15 mouse cellular contexts compared by ENCODE assay signal in the genomic region with DNA sequence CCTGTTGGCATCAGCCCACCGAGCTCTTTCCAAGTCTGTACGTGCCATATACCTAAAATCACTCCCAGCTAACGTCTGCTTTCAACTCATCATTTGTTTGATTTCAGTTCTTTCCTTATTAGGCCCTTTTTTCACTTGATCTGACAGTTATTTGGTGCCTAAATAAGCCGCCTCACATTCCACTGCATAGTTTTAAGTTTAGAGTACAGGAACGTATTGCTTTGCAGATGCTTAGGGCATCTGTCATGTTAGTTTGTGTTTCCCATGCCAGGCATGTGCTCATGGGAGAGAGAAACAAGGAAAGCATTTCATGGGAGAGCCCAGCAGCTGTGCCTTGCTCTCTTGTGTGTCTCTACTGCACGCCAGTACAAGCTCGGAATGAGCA. TPM values are rescaled to one million over a fixed set of nuclear protein-coding genes. Genes with fewer than 3 reads are reported as not detected.
A peak's percentile ranks its signal among the peaks of the same experiment; 100 is the strongest.
DNase-seq lines count a peak whose midpoint lies in the region; ATAC-seq and TF ChIP-seq lines count a peak whose summit lies in the region.
"Had no signal": no experiment of that assay in that cellular context is flagged by ENCODE, and none has a peak within 500 bp of the region (broad histone marks: within the 10 kb centered on the region; RNA-seq: fewer than 3 reads in every experiment).

No protein-coding gene starts in this region.

- H3K27ac ChIP-seq in heart, embryonic 13.5 days (replicated peaks), result 0 out of 2 replicates have a peak overlapping the region, but pooled peaks have one; percentile 29
- H3K27ac ChIP-seq in layer of hippocampus, adult 2 months, result no peak overlapping the region
- peak overlapping the region; percentile 81 for H3K27ac ChIP-seq in stomach, postnatal 0 days (replicated peaks)

- H3K4me3 ChIP-seq in heart, embryonic 13.5 days, result no peak overlapping the region
- H3K4me3 ChIP-seq in layer of hippocampus, adult 2 months, result no peak overlapping the region
- H3K4me3 ChIP-seq in stomach, postnatal 0 days (ENCODE audit: low read depth, low read length), result no peak overlapping the region
- H3K4me3 ChIP-seq: heart, embryonic 12.5 days had no signal

- H3K27me3 ChIP-seq in heart, embryonic 13.5 days (replicated peaks), result no peaks in the 10 kb centered on the region
- H3K27me3 ChIP-seq in stomach, postnatal 0 days (ENCODE audit: control insufficient read depth, insufficient read depth, low read length), result no peaks in the 10 kb centered on the region
- H3K27me3 ChIP-seq: heart, embryonic 12.5 days had no signal

- WGBS in heart, embryonic 13.5 days, result 69% methylated on average over 7 of the region's 7 CpGs
- WGBS in stomach, postnatal 0 days, result 47% methylated on average over 7 of the region's 7 CpGs

- H3K9me3 ChIP-seq in heart, embryonic 13.5 days, result no peaks in the 10 kb centered on the region
- H3K9me3 ChIP-seq in stomach, postnatal 0 days (ENCODE audit: control insufficient read depth, low read length), result no peaks in the 10 kb centered on the region
- H3K9me3 ChIP-seq: heart, embryonic 12.5 days had no signal

- H3K4me2 ChIP-seq in heart, embryonic 13.5 days, result no peak overlapping the region
- H3K4me2 ChIP-seq in stomach, postnatal 0 days (replicated peaks; ENCODE audit: low read depth), result no peak overlapping the region
- H3K4me2 ChIP-seq: heart, embryonic 12.5 days had no signal

- DNase-seq in heart, adult 11 months, result no peak
- peak; percentile 44 for DNase-seq in lung, postnatal 10 days
- no peak for DNase-seq in lung, postnatal 25 days (ENCODE audit: low spot score)
- peak; percentile 22 to 35 for DNase-seq in layer of hippocampus, adult 2 months (ENCODE audit: low spot score in 2 of 2)
- DNase-seq in stomach, postnatal 0 days (ENCODE audit: low spot score), result no peak
- DNase-seq in gastrocnemius, adult 8-10 months (ENCODE audit: low spot score in 2 of 2), result no peak
- DNase-seq in adipocyte (ENCODE audit: low spot score), result no peak
- DNase-seq: cerebellum, postnatal 25 days; gastrocnemius, postnatal 10 days; kidney, postnatal 36 days; liver, postnatal 0 days; spleen, adult 18-20 months had no signal

- no peak for TF ChIP-seq EP300 in stomach, postnatal 0 days (optimal IDR thresholded peaks at IDR 0.05)

- TF ChIP-seq CTCF in layer of hippocampus, adult 2 months (conservative IDR thresholded peaks at IDR 0.05), result no peak
- no peak for TF ChIP-seq CTCF in stomach, postnatal 0 days (IDR thresholded peaks at IDR 0.05; ENCODE audit: low read depth)

- H3K9ac ChIP-seq in heart, embryonic 13.5 days, result no peak overlapping the region
- no peak overlapping the region for H3K9ac ChIP-seq in stomach, postnatal 0 days (ENCODE audit: low read length)
- H3K9ac ChIP-seq: heart, embryonic 12.5 days; liver, postnatal 0 days had no signal

- no peak for ATAC-seq in heart, embryonic 13.5 days (ENCODE audit: extremely low read depth, insufficient number of reproducible peaks, low FRiP score, low TSS enrichment)
- ATAC-seq in stomach, postnatal 0 days (ENCODE audit: low FRiP score, low TSS enrichment), result peak; percentile 36; the same call in 1 of the 2 replicates
- ATAC-seq: liver, postnatal 0 days; midbrain, embryonic 16.5 days had no signal

- peaks cover 8% of the 10 kb centered on the region for H3K36me3 ChIP-seq in heart, embryonic 13.5 days
- no peaks in the 10 kb centered on the region; the same call in 1 of the 2 replicates for H3K36me3 ChIP-seq in stomach, postnatal 0 days (ENCODE audit: control insufficient read depth, insufficient read depth, low read length)

- H3K4me1 ChIP-seq in heart, embryonic 13.5 days, result peaks cover 22% of the 10 kb centered on the region
- peaks cover 2% of the 10 kb centered on the region for H3K4me1 ChIP-seq in stomach, postnatal 0 days (replicated peaks; ENCODE audit: control insufficient read depth, insufficient read depth)

RNA-seq across cellular contexts. Expression of a gene that starts 50.3 kb away (rescaled TPM):
- 3.6 and 4.5 TPM in 2 replicates for polyA plus RNA-seq in heart, embryonic 13.5 days (2015; fragmentation: Nextera tagmentation; extraction: Ambion mirVana)
- total RNA-seq in layer of hippocampus, adult 2 months (2021), result 10 to 100 TPM in 1 of 2 experiments, 1 to 10 TPM in 1; 9.7 to 10.7 TPM
- 5.9 and 6.9 TPM in 2 replicates for polyA plus RNA-seq in stomach, postnatal 0 days (2015; fragmentation: Nextera tagmentation; extraction: Ambion mirVana)
- 1 to 10 TPM; 3.6 to 7.0 (median 5.2) TPM for total RNA-seq in gastrocnemius, adult 8-10 months (2022)

Comparison
In these comparisons a context has a peak if more than half of its experiments do, and no peak if none do; other contexts are left out.
1. DNase-seq: peak in lung, postnatal 10 days (single experiment) and layer of hippocampus, adult 2 months (2 of 2); none in heart, adult 11 months (single experiment), lung, postnatal 25 days (single experiment), stomach, postnatal 0 days (single experiment), gastrocnemius, adult 8-10 months (0 of 2) and adipocyte (single experiment).